Mouse (Mus musculus): ENCODE data around the gene Vmn1r205.
"Not testable (repeated sequence)": the region's sequence is repeated elsewhere in the genome, so short reads cannot be mapped to it uniquely, and the experiment has no call there.

Vmn1r205 gene

GRCm38 (mm10) chr13:22592900-22593299 is at the start of gene Vmn1r205:
TSS of gene Vmn1r205 (minus strand) at chr13:22593000.
- no peak for DNase-seq (ENCODE audit: low read depth)

GRCm38 (mm10) chr13:22624151-22624550 is 31.4 kb upstream of the Vmn1r205 start, which contains the start of gene Vmn1r206:
TSS of gene Vmn1r206 (minus strand) at chr13:22624251.
- DNase-seq (ENCODE audit: low read depth) = not testable (repeated sequence)

GRCm38 (mm10) chr13:22583336-22583735 is 9.5 kb downstream of the Vmn1r205 start:
- DNase-seq (ENCODE audit: low read depth) = not testable (repeated sequence)

GRCm38 (mm10) chr13:22574911-22575310 is 17.9 kb downstream of the Vmn1r205 start:
- not testable (repeated sequence) for DNase-seq (ENCODE audit: low read depth)

- DNase-seq (ENCODE audit: low read depth) = not testable (repeated sequence)
These were observed 39.9 kb downstream of the Vmn1r205 start, which contains the start of gene Vmn1r204 for GRCm38 (mm10) chr13:22552898-22553297. TSS of gene Vmn1r204 (plus strand) at chr13:22553198.
